Mouse (Mus musculus) embryo, embryonic 11.5 days (tissue): Measurements from ENCODE around the gene Lysmd1.

Experiments
- DNase-seq: peaks from one replicate; pipeline ENCODE4 v3.0.0-alpha.2; 2012; ENCODE audit warnings: low read depth, low spot score

Lysmd1 gene

DNA sequence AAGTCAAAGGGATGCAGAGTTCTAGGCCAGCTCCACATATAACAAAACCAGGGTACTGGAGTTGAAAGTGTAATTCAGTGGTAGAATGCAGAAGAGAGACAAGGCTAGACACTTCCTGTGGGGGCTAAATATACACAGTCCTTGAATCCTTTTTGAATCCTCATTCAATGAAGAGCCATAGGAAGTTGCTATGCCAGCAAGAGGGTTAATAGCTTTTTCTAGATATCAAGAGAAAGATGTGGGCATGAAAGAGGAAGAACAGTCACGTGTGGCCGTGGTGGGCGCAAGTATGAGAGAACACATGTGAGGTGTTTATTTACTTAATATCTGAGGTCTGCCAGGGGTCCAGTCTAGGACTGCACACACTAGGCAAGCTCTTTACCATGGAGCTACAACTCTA lies 2.4 kb downstream of the Lysmd1 start:
- no peak for DNase-seq

- no peak for DNase-seq
Observed at GRCm38 (mm10) chr3:95139586-95140288, 5.8 kb downstream of the Lysmd1 start.

DNA sequence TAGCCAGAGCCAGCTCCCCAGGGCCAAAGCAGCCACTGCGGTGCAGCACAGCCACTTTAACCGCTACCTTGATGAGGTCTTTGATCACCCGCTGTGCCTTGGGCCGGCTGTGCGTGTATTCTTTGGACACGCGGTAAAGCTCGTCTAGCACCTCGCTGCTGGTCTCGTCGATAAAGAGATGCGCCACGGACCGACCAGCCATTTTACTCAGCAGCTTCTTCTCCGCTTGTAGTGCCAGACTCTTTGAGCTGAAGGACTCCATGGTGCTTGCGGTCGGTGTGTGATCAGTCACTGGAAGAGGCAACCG lies 6.4 kb downstream of the Lysmd1 start:
- no peak for DNase-seq

DNA sequence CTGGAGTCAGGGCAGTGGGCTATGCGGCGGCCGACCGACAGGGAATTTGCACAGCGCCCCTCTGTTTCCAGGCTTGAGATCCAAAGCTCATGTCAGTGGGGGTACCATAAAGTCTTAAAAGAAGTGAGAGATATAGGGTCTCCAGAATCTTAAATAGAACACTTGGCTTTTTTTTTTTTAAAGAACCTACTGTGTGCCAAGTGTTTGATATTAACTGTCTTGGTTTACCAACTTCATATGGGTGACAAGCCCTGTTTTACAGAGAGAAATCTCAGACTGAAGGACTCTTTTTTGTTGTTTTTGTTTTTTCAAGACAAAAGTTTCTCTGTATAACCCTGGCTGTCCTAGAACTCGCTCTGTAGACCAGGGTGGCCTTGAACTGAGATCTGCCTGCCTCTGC lies 6.9 kb downstream of the Lysmd1 start:
- DNase-seq: no peak

- DNase-seq: no peak
Observed at GRCm38 (mm10) chr3:95141474-95141873, 7.6 kb downstream of the Lysmd1 start.

DNA sequence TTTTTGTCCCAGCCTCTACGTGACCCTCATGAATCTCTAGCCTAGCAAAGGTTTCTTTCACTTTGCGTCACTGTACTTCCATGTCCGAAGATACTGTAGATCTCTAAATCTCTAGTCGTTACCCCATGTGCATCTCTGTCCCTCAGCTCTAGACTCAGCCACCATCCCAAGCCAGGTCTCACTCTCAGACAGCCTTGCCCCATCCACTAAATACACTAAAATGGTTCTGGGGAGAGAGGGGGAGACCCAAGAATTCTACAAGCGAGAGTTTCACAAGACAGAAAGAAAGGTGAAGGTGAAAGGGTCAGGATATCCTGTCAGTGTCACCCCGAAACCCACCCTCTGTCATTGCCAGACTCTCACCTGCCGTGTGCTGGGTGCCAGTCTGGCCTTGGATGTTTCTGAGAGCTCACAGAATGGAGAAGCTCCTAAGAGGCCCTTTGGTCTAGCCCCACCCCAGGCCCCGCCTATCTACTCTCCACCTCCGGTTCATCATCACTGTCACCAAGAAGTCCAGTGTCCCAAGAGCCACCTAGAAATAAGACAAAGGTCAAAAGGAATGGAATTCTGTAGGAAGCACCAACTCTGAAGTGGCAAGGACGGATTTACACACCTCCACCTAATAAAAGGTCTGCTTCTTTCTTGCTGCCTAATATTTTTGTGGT lies 8.2 kb downstream of the Lysmd1 start, which contains the start of gene Tnfaip8l2:
Gene Tnfaip8l2, minus strand, starts transcription at position 409 of the 665 bp plus-strand sequence.
- no peak for DNase-seq

- peak; percentile 66 for DNase-seq
Observed at GRCm38 (mm10) chr3:95142617-95143011, 8.7 kb downstream of the Lysmd1 start.

GRCm38 (mm10) chr3:95147924-95148323 lies 14.0 kb downstream of the Lysmd1 start:
- no peak for DNase-seq

- no peak for DNase-seq
Observed at GRCm38 (mm10) chr3:95153874-95154273, 20.0 kb downstream of the Lysmd1 start.

DNA sequence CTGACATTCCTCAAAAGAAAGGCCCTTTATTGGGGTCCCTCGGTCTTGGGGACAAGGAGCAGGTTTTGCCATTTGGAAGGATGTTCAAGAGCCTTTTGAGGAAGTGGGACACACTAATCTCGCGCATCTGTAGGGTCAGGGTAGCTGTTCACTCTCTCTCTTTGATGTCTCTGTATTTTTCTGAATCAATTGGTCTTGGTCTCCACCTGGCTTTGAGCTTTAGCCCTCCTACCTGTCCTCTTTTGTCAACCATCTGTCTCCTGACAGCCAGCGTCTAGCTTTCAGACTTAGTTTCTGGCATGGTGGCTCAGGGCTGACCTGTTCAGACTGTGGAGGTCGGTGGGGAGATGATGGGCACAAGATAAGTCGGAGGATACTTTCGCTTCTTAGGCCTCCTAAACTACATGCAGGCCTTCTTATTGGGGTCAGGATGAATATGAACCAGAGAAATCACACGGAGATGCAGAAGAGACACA lies 25.7 kb downstream of the Lysmd1 start:
- DNase-seq: no peak

GRCm38 (mm10) chr3:95159987-95160963 lies 26.4 kb downstream of the Lysmd1 start, which contains the start of gene Sema6c:
Sema6c (plus strand) TSS chr3:95160457.
- peak; percentile 80 for DNase-seq

DNA sequence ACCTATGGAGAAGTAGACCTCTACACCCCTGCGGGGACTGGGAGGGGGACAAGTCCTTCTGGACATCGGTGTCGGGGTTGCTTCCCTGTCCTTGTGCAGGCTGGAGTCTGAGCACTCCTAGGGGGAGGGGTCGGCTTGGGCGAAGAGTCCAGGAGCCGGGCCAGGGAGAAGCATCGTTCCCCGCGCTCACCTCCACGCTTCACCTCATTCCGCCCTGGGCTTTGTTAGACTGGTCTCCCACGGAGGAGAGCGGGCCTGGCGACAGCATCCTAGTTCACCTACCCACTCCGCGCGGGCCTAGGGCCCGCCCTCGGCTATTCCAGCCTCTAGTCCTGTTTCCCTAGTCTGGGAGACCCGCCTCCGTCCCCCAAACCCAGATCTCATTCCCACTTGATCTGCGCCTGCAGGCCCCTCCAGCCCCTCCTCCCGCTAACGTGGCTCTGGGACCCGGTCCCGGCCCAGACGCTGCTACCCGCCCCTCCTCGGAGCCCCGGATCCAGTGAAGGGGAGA lies 27.2 kb downstream of the Lysmd1 start:
- DNase-seq: no peak

DNA sequence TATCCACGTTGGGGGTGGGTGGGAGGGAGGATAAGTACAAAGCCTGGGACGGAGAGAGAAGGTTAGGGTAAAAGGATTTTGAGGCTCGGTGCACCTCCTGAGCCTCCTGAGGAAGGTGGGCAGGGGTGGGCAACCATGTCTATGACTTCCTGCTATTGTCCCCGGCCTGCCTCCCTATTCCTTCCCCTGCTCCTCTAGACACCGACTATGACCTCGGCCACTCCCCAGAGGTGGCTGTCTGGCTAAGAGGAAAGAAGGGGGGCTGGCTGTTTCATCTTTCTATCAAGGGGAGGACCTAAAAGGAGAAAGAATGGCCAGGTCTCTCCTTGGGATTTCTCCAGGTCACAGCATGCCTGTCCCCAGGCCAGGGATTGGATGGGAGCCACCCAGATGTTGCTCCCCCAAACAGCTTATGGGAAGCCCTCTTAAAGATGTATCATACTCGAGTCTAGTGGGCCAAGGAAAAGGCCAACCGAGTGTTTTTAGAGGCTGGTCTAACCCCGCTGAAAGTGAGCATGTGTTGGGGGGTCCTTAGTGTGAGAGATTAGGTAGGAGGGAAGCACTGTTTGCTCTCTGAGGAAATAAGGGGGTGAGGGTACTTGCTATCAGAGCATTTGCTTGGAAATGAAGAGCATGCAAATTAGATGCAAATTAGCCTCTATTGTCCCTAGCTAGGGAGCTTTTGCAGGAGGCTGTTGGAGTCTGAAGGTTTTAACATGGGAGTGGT lies 27.9 kb downstream of the Lysmd1 start:
- DNase-seq: no peak

DNA sequence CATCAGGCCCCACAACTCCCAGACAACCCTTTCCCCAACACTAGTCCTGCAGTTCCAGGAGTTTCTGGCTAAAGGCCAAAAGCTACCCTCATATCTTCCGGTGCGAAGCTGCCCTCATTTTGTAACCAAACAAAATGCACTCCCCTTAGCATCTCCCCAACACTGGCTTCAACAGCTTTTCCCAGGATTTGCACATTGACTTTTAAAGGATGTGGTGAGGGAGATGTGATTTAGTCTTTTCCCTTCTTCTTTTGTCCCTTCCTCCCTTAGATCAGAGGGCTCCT lies 28.4 kb downstream of the Lysmd1 start:
- DNase-seq: no peak

GRCm38 (mm10) chr3:95163419-95164255 lies 29.7 kb downstream of the Lysmd1 start:
- DNase-seq: no peak

DNA sequence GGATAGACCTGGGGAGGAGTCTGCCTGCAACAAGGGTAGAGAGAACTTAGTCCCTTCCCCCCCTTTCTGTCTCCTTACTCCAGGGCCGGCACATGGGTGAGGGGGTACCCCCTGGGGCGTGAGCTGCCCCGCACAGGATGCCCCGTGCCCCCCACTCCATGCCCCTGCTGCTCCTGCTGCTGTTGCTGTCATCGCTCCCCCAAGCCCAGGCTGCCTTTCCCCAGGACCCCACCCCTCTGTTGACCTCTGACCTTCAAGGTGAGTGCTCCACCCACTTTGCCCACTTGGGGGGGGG lies 30.3 kb downstream of the Lysmd1 start:
- no peak for DNase-seq

DNA sequence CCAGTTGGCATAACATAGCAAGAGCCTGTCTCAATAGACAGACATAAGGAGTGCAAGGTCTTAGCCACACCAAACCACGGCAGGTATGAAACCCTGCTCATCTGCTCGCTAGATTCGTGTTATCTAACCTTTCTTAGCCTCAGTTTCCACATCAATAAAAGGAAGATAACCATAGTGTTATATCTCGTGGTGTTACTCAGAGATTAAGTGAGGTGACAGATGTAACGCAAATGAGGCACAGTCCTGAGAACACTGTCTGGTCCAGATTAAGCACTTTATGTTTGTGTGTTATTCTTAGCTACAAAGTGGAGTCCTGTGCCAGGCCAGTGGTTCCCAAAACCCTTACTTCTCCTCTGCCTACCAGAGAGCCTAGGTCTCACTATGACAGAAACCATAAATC lies 31.0 kb downstream of the Lysmd1 start:
- DNase-seq: no peak

DNA sequence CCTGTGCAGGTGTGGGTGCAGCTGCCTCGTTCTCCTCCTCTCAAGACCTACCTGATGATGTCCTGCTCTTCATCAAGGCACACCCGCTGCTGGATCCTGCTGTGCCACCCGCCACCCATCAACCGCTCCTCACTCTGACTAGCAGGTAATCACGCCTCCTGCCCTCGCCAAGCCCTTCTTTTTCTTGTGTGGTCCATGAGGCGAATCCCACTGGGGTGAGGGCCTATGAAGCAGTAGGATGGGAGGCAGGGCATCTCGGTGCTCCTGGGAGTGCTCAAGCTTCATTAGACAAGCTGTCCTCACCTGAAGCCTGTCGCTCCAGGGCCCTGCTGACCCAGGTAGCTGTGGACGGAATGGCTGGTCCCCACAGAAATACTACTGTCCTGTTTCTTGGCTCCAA lies 36.1 kb downstream of the Lysmd1 start:
- no peak for DNase-seq

- no peak for DNase-seq
Observed at GRCm38 (mm10) chr3:95171105-95171504, 37.2 kb downstream of the Lysmd1 start.

DNA sequence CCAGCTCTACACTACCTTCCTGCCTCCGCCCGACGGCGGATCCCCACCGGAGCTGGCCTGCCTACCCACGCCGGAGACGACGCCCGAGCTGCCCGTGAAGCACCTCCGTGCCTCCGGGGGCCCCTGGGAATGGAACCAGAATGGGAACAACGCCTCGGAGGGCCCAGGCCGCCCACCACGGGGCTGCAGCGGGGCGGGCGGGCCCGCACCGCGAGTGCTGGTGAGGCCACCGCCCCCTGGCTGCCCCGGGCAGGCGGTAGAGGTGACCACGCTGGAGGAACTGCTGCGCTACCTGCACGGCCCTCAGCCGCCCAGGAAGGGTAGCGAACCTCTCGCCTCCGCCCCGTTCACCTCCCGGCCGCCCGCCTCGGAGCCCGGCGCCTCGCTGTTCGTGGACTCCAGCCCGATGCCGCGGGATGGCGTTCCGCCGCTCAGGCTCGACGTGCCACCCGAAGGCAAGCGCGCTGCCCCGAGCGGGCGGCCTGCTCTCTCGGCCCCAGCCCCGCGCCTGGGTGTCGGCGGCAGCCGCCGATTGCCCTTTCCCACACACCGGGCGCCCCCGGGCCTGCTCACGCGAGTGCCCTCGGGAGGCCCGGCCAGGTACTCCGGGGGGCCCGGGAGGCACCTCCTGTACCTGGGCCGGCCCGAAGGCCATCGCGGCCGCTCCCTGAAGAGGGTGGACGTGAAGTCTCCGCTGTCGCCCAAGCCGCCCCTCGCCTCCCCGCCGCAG lies 38.8 kb downstream of the Lysmd1 start:
- no peak for DNase-seq
